Mouse (Mus musculus): ENCODE measurements around the gene Dbt.

Dbt gene

DNA sequence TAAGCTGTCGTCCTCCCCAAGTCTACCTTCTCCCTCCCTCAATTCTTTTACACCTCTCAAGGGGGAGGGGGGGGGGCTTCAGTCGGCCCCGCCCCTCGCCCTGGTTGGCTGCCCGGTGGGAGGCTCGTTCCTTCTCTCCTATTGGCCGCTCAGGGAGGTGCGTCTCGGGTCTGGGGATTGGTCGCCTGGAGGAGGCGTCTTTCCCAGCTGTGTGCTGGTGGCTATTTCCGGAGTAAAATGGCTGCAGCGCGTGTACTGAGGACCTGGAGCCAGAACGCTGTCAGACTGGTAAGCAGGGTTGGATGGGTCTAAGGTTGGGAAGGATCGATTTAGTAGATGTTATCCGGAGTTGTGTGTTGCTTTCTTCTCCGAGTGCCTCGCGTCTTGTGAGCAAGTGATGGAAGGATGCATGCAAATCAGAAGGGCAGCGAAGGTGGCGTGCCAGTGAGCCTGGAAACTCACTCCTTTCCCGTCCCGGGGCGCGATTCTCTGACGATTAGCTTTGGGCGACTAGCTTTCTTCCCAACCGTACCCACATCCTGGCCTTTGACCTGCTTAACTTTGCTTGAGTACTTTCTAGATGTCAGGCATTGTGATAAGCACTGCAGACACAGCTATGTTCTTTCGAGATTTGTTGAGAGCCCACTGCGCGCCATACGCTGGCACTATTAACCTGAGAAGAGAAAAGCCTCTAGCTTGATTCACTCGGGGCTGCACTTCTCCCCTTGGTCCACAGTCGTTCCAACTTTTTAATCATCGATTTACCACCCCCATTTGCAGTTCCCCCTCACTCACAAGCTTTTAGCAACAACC lies at the start of gene Dbt:
Gene Dbt (plus strand): TSS at position 167 of the 813 bp plus-strand sequence.
- peak; percentile 80 to 86 for DNase-seq

DNA sequence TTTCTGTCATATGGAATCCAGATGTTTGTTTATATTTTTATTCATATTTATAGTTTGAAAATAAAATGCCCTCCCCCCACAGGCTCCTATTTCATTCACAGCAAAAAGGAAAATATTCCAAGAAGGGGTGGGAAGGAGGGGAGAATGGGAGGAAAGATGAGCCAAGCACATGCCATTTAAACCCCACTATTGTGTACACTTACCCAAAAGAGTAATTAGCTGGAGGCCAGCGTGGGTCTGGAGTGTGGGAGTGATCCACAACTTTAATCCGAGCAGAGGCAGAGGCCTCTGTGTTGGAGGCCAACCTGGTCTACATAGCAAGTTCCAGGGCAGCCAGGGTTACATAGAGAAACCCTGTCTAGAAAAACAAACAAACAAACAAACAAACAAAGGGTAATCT lies 48.6 kb upstream of the Dbt start:
- DNase-seq = no peak

DNA sequence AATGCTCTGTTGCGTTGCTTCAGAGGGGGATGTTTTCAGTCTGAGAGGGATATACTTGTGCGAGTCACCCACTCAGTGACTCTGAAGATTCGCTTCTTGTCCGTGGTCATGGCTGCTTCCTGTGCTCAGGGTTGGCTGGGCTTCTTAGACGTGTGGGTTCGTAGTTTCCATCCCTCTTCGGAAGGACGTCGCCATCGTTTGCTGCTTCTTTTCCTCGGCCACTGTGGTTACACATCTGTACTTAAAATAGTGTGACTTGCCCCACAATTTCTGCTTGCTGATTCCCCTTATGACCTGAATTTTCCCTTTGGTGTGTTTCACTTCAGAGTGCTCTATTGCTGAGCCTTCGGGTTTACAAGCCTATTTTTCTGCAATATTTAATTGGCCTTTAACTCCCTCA lies 47.2 kb upstream of the Dbt start:
- peak in 1 of 2 experiments; percentile 12 for DNase-seq

DNA sequence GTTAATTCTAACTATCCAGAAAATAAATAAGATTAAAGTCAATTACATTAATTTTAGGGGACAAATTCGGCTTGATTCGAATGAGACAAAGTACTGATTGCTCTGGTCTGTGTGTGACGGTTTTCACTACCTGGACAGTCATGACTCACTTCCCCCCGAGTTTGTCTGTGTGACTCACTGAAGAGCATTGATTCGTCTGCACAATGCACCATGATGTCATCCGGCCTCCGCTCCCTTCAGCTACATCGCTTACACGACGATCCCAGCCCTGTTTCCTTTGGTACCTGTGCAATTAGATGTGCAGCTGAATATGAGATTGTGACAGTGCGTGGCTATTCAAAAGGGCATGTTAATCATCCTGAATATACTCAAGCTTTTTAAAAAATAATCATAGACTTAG lies 38.3 kb upstream of the Dbt start:
- DNase-seq = no peak

DNA sequence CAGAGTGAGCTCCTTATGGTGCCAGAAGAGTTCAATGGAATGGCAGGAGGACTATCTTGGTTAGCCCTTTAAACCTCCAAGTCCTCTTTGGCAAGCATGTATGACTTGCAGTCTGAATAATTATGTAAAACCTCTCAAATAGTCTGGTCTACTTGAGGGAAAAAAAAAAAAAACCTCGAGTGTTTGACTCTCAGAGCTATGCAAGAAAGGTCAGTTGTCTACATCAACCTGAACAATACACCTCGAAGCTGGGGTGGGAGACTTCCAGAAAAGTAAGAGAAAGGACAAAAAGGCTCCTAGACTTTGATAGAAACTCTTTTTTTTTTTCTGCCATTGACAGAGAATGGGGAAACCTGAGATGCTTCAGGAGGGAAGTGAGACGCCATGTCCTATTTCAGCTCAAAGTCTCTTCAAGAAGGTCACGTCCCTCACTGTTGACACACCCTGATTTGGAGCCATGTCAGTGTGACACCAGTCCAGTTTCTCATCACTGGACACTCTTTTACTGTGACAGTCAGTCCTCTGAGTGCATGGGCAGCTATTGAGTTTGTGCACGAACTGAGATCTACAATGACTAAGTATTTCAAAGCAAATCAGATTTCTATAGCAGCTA lies 36.1 kb upstream of the Dbt start:
- DNase-seq = no peak

DNA sequence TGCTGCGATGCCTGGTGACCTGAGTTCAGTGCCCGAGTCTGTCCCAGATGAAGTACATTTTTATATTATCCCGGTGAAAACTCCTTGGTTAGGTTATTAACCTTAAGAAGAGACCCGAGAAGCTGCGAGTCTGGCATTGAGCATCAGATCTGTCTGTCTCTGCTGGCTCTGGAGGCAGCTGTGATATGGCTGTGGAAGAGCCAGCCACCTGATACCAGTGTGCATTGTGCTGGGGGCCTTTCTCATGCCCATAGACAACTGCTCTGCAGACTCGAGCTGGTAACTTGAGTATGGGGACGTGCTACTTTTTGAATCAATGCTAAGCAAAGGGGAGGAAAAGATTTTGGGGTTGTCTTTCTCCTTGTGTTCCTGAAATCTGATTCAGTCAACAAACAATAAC lies 35.5 kb upstream of the Dbt start:
- no peak for DNase-seq

DNA sequence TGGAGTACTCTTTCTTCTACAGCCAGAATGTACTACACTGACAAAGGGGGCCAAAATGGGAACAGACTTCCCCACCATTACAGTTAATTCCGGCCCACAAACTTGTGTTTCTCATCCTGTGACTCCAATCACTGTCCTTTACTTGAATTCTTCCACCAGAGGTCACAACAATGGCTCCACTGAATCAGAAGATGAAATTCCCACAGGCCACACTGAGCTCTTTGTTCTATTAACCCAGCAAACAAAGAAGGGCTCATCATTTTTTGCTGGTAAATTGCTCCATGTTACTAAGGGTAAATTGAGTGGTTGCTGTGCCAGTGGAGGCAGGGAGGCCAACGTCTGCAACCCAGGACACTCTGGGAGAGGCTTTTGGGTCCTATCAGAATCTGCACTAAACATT lies 32.8 kb upstream of the Dbt start:
- no peak for DNase-seq

DNA sequence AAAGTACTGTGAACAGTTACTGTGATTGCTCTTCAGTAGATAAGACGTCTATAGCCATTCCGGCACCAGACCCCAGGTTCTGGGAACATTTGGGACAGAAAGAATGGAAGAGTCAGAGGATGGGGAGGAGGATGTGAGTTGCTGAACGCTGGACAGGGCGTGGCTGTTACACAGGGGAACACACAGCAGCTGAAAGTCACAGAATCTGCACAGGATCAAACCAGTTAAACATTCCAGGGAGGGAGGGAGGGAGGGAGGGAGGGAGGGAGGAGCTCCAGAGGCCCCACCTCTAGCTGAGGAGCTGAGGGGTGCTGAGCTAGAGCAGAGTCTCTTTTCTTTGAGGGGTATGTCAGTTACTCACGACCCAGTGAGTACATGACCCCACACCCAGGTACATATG lies 31.9 kb upstream of the Dbt start:
- no peak for DNase-seq

DNA sequence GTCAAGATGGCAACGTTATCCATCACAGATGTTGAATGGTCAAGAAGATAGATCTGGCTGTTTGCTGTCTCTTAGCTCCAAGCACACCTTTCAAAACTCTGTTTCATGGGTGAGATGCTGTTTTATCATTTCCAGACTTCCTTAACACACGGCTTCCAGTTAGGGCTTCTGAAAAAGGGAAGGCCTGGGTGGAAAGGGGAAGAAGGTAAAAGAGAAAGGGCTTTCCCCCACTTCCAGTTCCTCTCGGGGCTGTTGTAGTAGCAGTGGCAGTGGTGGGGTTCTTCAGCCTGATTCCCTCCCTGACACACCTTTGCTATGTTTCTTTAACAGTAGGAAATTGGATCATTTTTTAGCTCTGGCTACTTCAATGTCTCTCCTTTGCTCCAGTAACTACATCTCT lies 30.1 kb upstream of the Dbt start:
- peak; percentile 15 to 29 for DNase-seq

DNA sequence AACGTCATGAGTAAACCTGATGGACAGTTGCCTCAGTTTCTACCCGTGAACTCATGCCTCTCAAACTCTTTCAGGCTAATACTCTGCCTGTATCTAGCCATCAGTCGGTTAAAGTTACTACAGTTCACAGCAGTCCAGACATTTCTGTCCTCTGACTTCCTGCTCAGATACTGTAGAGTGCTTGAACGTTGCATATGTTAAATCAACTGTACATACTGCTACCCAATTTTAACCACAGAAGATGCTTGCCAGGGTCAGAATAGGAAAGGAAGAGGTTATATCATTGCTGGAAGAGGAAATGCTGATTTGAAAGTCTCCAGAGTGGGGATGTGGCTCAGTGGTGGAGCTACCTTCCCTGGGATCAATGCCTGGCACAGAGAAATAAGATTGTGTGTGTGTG lies 29.6 kb upstream of the Dbt start:
- no peak for DNase-seq

DNA sequence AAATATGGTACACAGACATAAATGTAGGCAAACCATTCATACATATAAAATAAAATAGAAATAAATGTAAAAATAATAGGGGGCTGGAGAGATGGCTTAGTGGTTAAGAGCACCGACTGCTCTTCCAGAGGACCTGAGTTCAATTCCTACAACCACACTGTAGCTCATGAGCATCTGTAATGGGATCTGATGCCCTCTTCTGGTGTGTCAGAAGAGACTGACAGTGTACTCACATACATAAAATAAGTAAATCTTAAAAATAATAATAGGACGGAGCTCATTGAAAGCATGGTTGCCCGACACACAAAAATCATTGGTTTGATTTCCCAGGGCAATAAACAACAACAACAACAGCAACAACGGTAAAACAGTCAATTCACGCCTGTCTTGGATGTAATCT lies 21.9 kb upstream of the Dbt start:
- no peak for DNase-seq

DNA sequence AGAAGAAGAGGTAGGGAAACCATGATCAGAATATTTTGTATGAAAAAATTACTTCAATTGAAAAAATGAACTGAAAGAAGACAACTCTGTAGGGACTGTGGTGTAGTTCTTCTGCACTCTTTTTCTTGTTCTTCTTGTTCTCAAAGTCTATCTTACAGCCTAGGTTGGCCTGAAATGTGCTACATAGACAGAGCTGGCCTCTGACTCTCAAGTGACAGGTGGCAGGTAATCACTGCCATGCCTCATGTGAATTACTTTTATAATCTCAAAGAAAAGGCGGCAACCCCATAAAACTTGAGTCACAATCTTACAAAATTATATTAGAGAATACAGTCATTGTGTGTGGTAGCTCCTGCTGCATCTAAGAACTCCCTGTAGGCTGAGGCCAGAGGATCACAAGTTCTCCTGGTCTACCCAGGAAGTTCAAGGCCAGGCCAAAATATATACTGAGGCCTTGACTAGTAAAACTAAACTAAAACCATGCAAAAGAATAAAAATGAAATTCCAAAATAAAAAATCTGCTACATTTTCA lies 20.9 kb upstream of the Dbt start:
- DNase-seq = no peak

DNA sequence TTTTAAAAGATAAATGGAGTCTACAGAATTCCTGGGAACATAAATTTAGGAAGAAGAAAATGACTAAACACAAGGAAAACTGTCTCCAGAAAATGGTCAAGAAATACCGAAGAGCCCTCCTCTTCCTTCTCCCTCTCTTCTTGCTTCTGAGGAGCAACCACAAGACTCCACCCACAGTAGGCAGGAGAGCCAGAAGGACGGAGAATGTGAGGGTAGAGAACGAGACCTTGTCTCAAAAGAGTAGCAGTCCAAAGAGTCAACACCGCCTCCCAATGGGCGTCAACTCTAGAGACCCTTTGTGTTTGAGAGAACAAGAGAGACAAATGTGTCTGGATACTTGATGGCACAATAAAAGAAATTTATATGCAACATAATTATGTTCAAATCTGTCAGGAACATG lies 19.2 kb upstream of the Dbt start:
- DNase-seq = no peak

DNA sequence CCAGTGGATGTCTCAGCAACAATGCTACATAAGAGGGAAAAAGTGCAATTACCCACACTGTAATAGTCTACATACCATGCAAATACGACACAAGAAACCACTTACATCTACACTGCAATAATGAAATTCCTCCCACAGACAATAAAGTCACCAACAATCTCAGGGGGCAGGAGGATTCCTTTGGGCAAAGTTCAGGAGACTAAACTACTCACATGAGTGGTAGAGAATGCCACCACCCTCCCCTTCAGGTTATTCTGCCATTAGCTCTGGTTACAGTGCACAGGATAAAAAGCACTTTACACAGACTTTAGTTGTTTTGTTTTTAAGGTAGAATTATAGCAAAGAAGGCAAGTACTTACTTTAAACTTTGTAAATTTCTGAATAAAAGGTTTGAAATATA lies 17.2 kb upstream of the Dbt start:
- DNase-seq = no peak

DNA sequence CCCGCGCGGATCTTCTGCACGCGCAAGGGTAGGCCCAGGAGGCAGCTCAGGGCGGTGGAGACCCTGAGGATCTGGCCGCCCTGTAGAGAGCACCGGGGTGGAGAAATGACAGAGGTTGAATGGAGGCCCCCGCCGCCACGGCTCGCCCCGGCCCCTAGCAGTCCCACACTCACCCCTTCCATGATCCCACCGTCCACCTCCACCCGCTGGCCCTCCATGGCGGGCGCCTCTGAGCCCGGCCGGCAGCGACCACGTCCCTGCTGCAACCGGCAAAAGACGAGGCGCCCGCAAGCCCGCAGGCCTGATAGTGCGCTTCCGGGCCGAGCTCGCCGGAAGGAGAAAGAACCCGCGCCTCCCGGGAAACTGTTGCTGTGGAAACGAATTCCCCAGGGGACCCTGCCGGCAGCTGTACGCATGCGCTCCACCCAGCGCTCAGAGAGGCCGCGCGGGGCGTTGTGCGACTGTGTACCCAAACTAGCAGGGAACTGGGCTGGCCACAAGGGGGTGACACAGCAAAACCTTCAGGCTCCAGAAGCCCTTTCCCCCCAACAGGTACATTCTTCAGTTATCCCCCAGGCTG lies 5.0 kb upstream of the Dbt start, which contains the start of gene Rtca:
Gene Rtca (minus strand): TSS at position 437 of the 580 bp plus-strand sequence.
- peak; percentile 100 for DNase-seq

DNA sequence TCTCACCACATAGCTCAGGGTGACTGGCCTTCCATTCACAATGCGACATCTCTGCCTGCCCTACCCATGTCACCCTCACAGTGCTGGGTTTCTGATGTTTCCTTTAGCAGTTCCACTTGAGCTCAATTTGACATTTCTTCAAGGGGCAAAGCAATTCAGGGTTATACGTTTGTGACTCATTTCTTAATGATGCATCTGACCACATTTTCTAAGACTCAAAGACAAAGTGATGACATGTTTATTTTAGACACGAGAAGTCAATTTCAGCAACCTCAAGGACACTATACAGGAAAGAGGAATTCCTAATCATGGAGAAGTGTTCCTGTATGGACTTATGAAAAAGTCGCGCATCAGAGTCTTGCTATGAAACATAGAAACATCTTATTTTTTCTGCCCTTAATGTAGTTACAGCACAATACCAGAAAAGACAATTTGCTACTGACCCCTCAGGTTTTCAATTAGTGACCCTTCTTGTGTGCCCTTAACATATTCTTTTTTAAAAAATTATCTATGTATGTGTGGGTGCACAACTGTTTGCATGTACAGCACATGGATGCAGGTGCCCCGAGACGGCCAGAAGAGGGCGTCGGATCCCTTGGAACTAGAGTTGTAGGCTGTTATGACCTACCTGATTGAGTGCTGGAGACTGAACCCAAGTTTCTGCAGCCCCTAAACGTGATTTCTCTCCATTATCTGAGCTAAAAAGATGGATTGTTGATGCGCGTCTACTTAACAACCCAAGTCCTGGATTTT lies 543 bp upstream of the Dbt start:
- DNase-seq = peak; percentile 66 to 69

DNA sequence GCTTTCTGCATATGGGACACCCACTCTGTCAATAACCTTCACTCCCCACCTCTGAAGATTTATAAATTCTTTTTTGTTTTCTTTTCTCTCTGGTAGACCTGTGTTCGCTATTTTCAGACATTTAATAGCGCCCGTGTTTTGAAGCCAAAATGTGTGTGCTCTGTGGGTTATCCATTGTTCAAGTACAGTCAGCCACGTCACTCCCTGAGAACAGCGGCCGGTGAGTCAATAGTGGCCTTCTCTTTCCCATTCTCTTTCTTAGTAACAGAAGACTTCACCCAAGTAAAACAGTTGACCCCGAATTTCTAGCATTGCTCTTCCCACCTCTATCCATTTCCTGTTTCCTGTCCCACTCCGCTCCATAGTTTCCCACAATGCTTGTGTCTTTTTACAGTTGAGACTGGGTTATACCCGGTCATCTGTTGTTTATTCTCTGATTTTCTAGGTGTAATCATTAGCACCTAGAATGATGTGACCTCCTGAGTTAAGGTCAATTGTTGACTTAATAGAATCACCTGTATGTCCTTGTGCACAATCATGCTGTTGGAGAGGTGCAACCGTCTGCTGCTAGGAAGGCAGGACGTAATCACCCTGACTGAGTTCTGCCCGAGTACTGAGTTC lies 7.4 kb downstream of the Dbt start:
- no peak for DNase-seq

DNA sequence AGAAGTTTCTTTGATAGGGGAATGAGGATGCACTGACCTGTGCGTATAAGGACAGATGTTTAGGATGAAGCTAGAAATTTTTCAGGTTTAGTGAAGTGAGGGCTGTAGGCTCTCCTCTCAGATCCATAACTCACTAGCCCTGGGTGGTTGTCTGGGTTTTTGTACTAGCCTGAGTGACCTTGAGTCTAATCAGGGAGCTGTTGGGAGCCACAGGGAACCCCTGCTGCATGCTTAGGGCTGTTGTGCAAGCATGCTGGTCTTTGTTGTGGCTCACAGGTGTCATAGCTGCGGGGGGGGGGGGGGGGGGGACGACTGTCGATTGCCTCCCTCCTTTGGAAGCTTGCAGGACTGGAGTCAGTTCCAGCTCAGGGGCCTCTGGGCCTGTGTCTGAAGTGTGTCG lies 16.9 kb downstream of the Dbt start:
- DNase-seq = no peak

DNA sequence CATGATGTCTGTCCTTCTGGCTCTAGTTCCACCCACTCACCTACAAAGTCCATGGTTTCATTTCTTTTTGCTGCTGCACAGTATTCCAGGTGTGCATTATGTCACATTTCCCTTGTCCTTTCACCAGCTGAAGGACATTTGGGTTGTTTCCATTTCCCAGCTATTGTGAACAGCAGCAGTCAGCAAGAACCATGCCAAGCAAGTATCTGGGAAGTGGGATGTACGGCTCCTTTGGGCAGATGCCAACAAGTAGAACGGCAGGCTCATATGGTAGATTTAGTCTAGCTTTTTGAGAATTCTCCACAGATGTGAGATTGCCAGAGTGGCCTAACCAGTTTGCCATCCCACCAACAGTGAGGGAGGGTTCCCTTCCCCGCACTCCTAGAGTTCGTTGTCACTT lies 18.0 kb downstream of the Dbt start:
- DNase-seq = no peak

DNA sequence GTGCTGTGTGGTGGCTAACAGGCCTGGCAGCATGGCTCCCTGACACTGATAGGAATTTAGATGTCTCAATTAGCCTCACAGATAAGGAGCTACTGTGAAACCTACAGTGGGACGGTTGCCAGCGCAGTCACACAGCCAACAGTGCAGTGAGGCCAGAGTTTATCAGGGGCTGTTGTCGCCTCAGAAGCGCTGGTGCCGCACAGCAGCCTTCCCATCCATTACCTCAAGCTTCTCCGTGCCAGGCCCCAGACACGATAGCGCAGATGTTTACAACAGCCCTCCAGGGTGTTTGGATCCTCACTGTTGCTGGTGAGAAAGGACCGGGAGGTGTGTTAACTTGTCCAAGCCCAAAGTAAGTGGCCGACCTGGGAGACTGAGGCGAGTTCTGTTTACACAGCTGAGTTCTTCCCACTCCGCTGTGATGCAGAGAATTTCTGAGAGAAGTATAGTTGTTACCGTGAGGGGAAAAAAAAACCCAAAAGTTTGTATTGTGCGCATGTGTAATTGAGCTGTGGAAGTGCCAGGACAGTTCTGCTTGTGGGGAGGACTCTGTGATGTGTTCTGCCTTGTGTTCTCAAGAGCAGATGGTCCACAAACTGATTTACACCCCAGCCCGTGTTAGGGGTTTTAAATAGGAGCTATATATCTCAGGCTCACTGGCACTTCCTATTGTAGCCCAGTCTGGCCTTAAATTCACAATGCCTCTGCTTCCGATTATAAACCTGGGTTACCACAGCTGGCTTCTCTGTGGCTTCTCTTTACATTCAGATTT lies 23.7 kb downstream of the Dbt start:
- DNase-seq = no peak

DNA sequence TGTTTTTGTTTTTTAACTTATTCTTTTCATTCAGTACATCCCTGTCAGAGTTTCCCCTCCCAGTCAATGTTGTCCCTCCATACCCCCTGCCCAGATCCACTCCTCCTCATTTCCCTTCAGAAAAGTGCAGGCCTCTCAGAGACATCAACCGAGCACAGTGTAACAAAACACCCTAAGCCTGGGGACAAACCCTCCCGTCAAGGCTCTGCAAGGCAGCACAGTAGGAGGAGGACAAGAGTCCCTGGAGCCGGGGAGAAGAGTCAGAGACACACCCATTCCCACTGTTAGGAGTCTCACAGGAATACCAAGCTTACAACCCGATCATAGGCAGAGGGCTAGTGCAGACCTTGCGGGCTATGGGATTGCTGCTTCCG lies 24.3 kb downstream of the Dbt start:
- DNase-seq = no peak

DNA sequence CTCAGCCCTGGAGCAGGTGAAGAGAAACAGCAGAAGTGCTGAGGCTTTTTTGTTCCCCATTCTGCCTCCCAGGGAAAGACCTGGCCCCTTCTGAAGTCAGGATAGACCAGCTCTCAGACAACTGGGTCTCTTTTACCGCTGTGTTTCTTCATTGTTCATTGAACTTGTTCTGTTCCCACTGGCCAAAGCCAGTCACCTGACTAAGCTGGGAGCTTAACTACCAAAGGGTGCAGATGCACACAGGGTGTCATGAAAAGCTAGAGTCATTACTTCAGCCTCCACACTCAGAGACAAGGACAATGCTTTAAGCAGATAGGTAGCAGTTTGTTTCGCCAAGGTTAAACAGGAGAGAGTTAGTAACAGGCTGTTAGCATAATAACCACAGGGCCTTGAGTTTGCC lies 29.2 kb downstream of the Dbt start:
- DNase-seq = no peak

All from B cell, adult 2 months (primary cell).